Mouse (Mus musculus) midbrain, embryonic 13.5 days (tissue): ENCODE measurements around the gene AI464131. TPM values are rescaled to one million over a fixed set of nuclear protein-coding genes. Genes with fewer than 3 reads are reported as not detected.
A peak's percentile ranks its signal among the peaks of the same experiment; 100 is the strongest.
"Not testable (repeated sequence)": the region's sequence is repeated elsewhere in the genome, so short reads cannot be mapped to it uniquely, and the experiment has no call there.

Source experiments
- ATAC-seq: fragments of 200-750 bp; cut with Nextera tagmentation; 2 replicates; pipeline ENCODE4 v1.8.0; 2017; ENCODE audit warnings: mild to moderate bottlenecking, moderate TSS enrichment, moderate library complexity
- H3K27ac ChIP-seq: fragments of 300-500 bp; sonication (generic); 2 replicates; pipeline ENCODE4 v1.5.1; 2015; ENCODE audit warnings: inconsistent platforms, mild to moderate bottlenecking, moderate library complexity
- H3K27me3 ChIP-seq: fragments of 300-500 bp; sonication (generic); 2 replicates; pipeline ENCODE4 v1.6.1; 2015; ENCODE audit warnings: mild to moderate bottlenecking, inconsistent platforms
- H3K36me3 ChIP-seq: fragments of 300-500 bp; sonication (generic); 2 replicates; pipeline ENCODE4 v1.6.1; 2015; ENCODE audit warnings: mild to moderate bottlenecking, inconsistent platforms
- H3K4me1 ChIP-seq: fragments of 300-500 bp; sonication (generic); replicated peaks from 2 replicates; pipeline ENCODE4 v1.6.1; 2015; ENCODE audit warnings: inconsistent platforms
- H3K4me2 ChIP-seq: fragments of 300-500 bp; sonication (generic); replicated peaks from 2 replicates; pipeline ENCODE4 v1.6.1; 2015; ENCODE audit warnings: moderate library complexity, mild to moderate bottlenecking, inconsistent platforms
- H3K4me3 ChIP-seq: fragments of 300-500 bp; sonication (generic); replicated peaks from 2 replicates; pipeline ENCODE4 v1.5.1; 2015; ENCODE audit warnings: mild to moderate bottlenecking, inconsistent platforms
- H3K9ac ChIP-seq: fragments of 300-500 bp; sonication (generic); replicated peaks from 2 replicates; pipeline ENCODE4 v1.6.1; 2015; ENCODE audit warnings: mild to moderate bottlenecking, inconsistent platforms
- H3K9me3 ChIP-seq: fragments of 300-500 bp; sonication (generic); 2 replicates; pipeline ENCODE4 v1.6.1; 2016; ENCODE audit warnings: mild to moderate bottlenecking, inconsistent platforms
- WGBS: fragments of 180-500 bp; shearing (Covaris S2); methylation state at CpG from one replicate; pipeline ENCODE4 v1.1.7; 2015; 5-methylcytosine and 5-hydroxymethylcytosine counted together
- polyA plus RNA-seq: library from polyadenylated mRNA; unstranded; fragments of >200 nt; fragmentation: Nextera tagmentation; extraction: Ambion mirVana; gene quantifications from 2 replicates; pipeline ENCODE4 v1.2.1, GENCODE M21; 2015

The AI464131 gene
- polyA plus RNA-seq, 1 experiment from 2014 or later, result 5.5 TPM

DNA sequence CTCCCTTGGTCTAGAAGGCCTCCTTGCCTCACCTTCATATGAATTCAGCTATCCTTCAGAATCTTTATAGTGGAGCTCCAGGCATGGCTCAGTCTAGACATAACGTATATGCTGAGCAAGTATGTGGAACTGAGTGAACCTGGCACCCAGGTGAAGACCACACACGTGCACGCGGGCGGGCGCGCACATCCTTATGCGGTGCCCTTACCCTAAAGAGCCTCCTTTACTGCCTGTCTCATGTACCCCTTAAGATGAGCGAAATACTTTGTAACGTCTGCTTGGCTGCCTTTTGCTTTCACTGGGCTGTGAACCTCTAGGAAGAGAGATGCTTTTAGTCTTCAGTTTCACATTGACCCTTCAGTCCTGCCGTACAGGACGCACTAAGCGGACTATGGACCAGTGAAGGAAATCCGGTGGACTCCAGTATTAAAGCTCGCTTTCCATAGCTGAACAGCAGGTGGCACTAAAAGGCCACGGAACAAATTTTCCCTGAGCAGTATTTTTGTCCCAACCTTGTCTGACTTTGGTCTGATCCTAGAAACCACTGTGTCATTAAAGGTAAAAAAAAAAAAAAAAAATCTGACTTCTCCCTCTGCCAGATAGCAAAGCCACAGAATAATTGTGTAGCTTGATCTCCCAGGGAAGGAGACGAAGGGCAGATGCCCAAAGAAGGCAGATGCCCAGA, 34.3 kb downstream of the AI464131 start:
- Histone ChIP-seq H3K27ac (no peak overlapping the region), H3K9ac (no peak overlapping the region), H3K4me1 (peaks cover 41% of the 10 kb centered on the region), H3K9me3 (no peaks in the 10 kb centered on the region), H3K4me2 (no peak overlapping the region), H3K4me3 (no peak overlapping the region), H3K36me3 (no peaks in the 10 kb centered on the region), H3K27me3 (no peaks in the 10 kb centered on the region)
- ATAC-seq, result no peak
- 57% methylated on average over 17 of the region's 17 CpGs for WGBS

DNA sequence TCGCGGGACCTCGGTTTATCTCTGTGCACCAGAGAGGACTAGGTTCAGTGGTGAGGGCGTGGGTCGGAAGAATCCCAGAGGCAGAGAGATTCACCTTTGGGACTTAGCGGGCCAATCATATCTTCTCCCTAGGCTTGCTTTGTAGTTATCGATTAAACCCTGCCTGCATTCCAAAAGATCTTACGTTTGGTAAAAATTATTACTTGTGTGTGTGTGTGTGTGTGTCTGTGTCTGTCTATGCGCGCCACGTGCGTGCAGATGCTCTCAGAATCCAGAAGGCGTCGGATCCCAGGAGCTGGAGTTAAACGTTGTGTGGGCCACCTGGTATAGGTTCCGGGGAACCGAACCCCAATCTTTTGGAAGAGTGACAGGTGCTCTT, 37.6 kb downstream of the AI464131 start:
- H3K4me1 ChIP-seq, result peaks cover 30% of the 10 kb centered on the region
- H3K27me3 ChIP-seq, result no peaks in the 10 kb centered on the region
- H3K9me3 ChIP-seq, result no peaks in the 10 kb centered on the region
- peak overlapping the region; percentile 58 for H3K4me2 ChIP-seq
- H3K4me3 ChIP-seq, result peak overlapping the region; percentile 69
- peak overlapping the region; percentile 72 for H3K9ac ChIP-seq
- ATAC-seq, result no peak
- WGBS, result 3% methylated on average over 17 of the region's 17 CpGs
- no peaks in the 10 kb centered on the region for H3K36me3 ChIP-seq
- 0 out of 2 replicates have a peak overlapping the region, but pooled peaks have one; percentile 36 for H3K27ac ChIP-seq

DNA sequence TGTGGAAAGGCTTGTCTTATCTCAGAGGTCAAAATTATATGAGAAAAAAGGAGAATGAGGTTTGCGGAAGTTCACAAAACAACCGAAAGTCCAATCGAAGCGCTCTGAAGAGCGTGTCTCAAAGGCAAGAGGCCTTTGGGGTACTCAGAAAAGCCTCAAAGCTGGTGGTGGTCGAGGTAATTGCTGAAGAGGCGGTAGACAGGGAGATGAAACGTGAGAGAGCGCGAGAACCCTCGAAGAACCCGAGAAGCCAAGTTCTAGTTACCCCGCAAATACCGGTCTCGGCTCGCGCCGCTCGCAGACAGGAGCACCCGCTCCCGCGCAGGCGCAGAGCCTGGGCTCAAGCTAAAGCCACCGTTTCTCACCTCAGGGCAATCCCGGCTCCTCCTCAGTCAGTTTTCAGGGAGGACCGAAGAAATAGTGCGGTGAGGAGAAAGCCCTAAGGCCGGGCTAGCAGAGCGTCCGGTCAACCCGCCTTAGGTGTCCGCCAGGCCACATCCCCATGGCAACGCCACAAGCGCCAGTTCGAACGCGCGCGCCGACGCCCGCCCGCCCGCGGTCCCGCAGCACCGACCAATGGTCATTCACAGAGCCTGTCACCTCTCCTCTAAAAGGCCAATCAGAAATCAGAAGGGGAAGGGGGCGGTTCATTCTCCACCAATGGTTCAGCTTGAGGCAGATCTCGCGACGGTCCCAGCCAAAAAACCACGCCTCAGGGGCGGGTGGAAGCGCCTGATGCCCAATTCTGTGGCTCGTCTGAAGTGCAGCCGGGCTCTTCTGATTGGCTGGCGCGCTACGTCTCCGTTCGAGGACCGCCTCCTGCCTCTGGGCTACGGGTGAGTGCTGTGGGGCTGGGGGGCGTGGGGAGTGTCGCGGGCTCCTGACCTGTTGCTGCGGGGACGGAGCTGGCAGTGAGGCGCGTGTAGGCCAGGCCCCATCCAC, 38.3 kb downstream of the AI464131 start, which contains the start of the genes Kif24 and Nudt2:
Gene Kif24 (minus strand): TSS at position 543 of the 942 bp plus-strand sequence.
Gene Nudt2 (plus strand): TSS at position 807 of the 942 bp plus-strand sequence.
- H3K4me3 ChIP-seq, result peak within 1 kb of the TSS; percentile 69
- under 1% methylated on average over 70 of the region's 70 CpGs for whole genome bisulfite sequencing
- H3K27ac ChIP-seq, result 0 out of 2 replicates have a peak within 1 kb of the TSS, but pooled peaks have one; percentile 36
- H3K27me3 ChIP-seq, result no peaks in the 10 kb centered on the region
- H3K9me3 ChIP-seq, result no peaks in the 10 kb centered on the region
- no peaks in the 10 kb centered on the region for H3K36me3 ChIP-seq
- peak within 1 kb of the TSS; percentile 66 for H3K4me2 ChIP-seq
- ATAC-seq, result peak; percentile 99
- peak within 1 kb of the TSS; percentile 72 for H3K9ac ChIP-seq
- peaks cover 24% of the 10 kb centered on the region for H3K4me1 ChIP-seq

DNA sequence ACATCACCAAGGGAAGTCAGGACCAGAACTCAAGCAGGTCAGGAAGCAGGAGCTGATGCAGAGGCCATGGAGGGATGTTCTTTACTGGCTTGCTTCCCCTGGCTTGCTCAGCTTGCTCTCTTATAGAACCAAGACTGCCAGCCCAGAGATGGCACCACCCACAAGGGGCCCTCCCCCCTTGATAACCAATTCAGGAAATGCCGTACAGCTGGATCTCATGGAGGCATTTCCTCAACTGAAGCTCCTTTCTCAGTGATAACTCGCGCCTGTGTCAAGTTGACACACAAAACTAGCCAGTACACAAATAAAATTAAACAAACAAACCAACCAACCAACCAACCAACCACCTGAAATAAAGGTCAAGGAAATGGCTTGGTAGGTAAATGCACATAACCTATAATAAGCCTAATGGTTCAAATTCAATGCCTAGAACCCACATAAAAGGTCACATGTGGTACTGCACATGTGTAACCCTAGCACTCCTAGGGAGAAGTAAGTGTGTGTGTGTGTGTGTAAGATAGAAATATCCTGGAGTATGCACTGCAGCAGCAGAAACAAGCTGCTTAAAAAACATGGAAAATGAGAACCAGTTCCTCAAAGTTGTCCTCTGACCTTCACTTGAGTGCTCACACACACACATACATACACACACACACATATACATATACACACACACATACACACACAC, 39.7 kb downstream of the AI464131 start:
- not testable (repeated sequence) for H3K27me3 ChIP-seq, H3K9me3 ChIP-seq, H3K36me3 ChIP-seq, ATAC-seq, H3K27ac ChIP-seq, H3K9ac ChIP-seq
- H3K4me3 ChIP-seq, result peak overlapping the region; percentile 69
- 90% methylated on average over 3 of the region's 3 CpGs for WGBS
- peaks cover 12% of the 10 kb centered on the region for H3K4me1 ChIP-seq
- H3K4me2 ChIP-seq, result peak overlapping the region; percentile 66

DNA sequence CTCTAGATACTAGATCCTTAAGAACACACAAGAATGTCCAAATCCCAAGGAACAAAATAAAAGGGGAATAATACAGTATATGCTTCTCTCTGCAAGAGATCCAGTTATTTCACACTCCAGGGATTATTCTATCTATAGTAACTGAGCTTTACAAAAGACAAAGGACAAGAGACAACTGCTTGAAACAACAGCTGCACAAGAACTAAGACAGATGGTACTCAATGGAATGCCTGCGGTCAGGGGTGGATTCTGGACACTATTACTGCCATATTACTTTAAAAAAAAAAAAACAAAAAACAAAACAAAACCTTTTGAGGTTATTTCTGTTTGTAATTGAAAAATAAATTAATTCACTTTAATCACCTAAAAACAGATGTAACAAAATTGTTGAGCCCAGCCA, 42.2 kb downstream of the AI464131 start:
- no peaks in the 10 kb centered on the region for H3K27me3 ChIP-seq
- H3K4me1 ChIP-seq, result peaks cover 12% of the 10 kb centered on the region
- 91% methylated on average over 1 of the region's 1 CpGs for WGBS
- no peak overlapping the region for H3K4me2 ChIP-seq
- no peaks in the 10 kb centered on the region for H3K36me3 ChIP-seq
- ATAC-seq, result no peak
- H3K27ac ChIP-seq, result no peak overlapping the region
- no peak overlapping the region for H3K9ac ChIP-seq
- H3K9me3 ChIP-seq, result no peaks in the 10 kb centered on the region
- no peak overlapping the region for H3K4me3 ChIP-seq

DNA sequence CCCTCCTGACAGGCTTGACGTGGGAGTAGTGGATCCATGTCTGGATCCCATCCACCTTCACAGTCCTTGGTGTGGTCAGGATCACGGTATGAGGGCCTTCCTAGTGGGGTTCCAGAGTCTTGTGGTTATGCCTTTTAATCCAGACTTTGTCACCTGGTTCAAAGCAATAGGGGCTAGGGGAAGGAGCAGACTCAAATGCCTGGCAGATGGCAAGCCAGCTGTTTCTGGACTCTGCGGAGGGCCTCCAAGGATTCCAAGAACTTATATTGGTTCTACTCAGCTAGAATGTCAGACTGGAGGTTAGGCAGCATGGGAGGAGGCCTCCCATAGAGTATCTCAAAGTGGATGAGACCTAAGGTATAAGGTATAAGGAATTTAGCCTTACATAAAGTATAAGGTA, 55.3 kb downstream of the AI464131 start:
- 98% methylated on average over 3 of the region's 3 CpGs for WGBS
- ATAC-seq, result no peak
- H3K9ac ChIP-seq, result no peak overlapping the region

More for the DNA sequence above, 55.3 kb downstream of the AI464131 start:
- peaks cover 13% of the 10 kb centered on the region for H3K36me3 ChIP-seq
- H3K27ac ChIP-seq, result no peak overlapping the region
- H3K4me1 ChIP-seq, result no peaks in the 10 kb centered on the region
- H3K9me3 ChIP-seq, result no peaks in the 10 kb centered on the region
- no peaks in the 10 kb centered on the region for H3K27me3 ChIP-seq
- H3K4me3 ChIP-seq, result no peak overlapping the region
- no peak overlapping the region for H3K4me2 ChIP-seq

Other genes with a start within 250 kb of the AI464131 start
- gene Ubap2, start 227.9 kb downstream of the AI464131 start, polyA plus RNA-seq, result 57.0 and 59.7 TPM in 2 replicates
- 80.1 and 81.0 TPM in 2 replicates for gene Dcaf12, start 188.2 kb downstream of the AI464131 start, polyA plus RNA-seq
- 74.5 and 76.9 TPM in 2 replicates for gene Ubap1, start 154.1 kb downstream of the AI464131 start, polyA plus RNA-seq
- gene Kif24, start 38.2 kb downstream of the AI464131 start, polyA plus RNA-seq, result 5.2 and 6.3 TPM in 2 replicates
- gene Nudt2, start 37.9 kb downstream of the AI464131 start, polyA plus RNA-seq, result 62.0 and 62.7 TPM in 2 replicates
- gene 1110017D15Rik, start 14.3 kb upstream of the AI464131 start, polyA plus RNA-seq, result 8.3 and 8.5 TPM in 2 replicates
- 13.1 and 18.8 TPM in 2 replicates for gene Fam219a, start 66.5 kb upstream of the AI464131 start, polyA plus RNA-seq
- gene Dnaic1, start 66.7 kb upstream of the AI464131 start, polyA plus RNA-seq, result 2.4 and 2.7 TPM in 2 replicates
- gene Enho, start 137.2 kb upstream of the AI464131 start, polyA plus RNA-seq, result 81.6 and 92.1 TPM in 2 replicates
- gene Cntfr, start 194.0 kb upstream of the AI464131 start, polyA plus RNA-seq, result 27.6 and 32.7 TPM in 2 replicates
- 34.0 and 34.9 TPM in 2 replicates for gene Il11ra1, start 196.9 kb upstream of the AI464131 start, polyA plus RNA-seq
- 63.9 and 67.4 TPM in 2 replicates for gene Rpp25l, start 210.5 kb upstream of the AI464131 start, polyA plus RNA-seq
- 270 and 278 TPM in 2 replicates for gene Dctn3, start 220.1 kb upstream of the AI464131 start, polyA plus RNA-seq
- 0.26 and 0.32 TPM in 2 replicates for gene Arid3c, start 228.1 kb upstream of the AI464131 start, polyA plus RNA-seq